Mouse (Mus musculus): Measurements from ENCODE around the gene Napb.
A peak's percentile ranks its signal among the peaks of the same experiment; 100 is the strongest.
"Not testable (repeated sequence)": the region's sequence is repeated elsewhere in the genome, so short reads cannot be mapped to it uniquely, and the experiment has no call there.

Napb gene

DNA sequence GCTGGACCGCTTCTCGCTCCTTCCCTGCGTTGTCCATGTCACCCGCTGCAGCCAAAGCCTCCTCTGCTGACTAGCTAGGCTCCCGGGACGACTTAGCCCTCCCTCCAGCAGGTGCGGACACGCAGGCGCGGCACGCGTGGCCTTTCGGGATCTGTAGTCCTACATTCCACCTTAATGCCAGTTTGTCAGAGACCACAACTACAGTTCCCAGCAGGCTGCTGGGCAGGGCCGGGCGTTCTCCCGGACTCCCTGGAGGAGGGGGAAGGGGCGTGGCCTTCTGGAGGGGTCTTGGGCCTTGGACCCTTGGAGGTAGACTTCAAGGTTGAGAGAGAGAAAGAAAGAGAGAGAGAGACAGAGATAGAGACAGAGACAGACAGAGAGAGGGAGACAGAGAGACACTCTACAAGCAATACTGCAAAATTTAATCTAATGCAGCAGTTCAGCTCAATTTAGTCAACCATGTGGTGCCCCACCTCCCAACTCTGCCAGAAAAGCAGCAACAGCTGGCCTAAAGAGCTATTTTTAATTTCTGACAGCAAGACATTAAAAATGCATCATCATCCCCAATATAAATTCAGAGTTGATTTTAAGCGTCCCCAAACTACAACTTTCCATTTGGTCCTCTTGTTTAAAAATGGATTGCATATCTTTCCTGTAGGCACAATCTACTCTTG lies at the start of gene Napb:
TSS of gene Napb (minus strand) at position 141 of the 674 bp plus-strand sequence.
- DNase-seq (ENCODE audit: low read depth, low spot score), result peak; percentile 97

DNA sequence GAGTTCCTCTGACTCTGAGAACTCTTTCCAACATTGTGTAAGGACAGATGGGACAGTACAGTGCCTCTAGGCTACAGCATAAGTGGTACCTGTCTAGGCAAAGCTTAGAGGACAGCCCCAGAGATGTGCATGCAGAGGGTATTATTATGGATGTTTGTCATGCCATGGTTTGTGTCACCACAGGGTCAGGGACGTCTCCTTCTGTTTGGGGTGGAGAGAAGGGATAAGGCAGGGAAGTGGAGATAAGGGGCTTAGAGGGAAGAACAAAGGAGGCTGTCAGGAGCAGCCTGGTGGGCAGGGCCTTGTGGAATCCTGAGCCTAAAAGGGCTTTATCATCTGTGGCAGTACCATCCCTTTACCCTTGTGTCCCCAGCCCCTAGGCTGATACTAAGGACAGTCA lies 49.4 kb upstream of the Napb start, which contains the start of gene 8030411F24Rik:
TSS of gene 8030411F24Rik (plus strand) at position 301 of the 400 bp plus-strand sequence.
- DNase-seq (ENCODE audit: low read depth, low spot score), result no peak

DNA sequence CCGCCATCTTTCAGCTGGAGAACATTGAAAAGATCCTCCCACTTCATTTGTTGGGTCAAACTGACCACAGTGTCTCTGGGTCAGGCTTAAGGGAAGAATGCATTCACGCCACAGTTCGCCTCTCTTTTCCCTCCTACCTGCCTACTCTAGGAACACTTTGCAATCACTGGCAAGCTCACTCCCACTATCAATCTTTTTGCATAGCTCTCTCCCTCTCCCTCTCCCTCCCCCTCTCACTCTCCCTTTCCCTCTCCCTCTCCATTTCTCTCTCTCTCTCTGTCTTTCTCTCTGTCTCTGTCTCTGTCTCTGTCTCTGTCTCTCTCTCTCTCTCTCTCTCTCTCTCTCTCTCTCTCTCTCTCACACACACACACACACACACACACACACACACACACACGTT lies 39.1 kb upstream of the Napb start, which contains the start of gene Cst11:
TSS of gene Cst11 (minus strand) at position 101 of the 400 bp plus-strand sequence.
- not testable (repeated sequence) for DNase-seq (ENCODE audit: low read depth, low spot score)

DNA sequence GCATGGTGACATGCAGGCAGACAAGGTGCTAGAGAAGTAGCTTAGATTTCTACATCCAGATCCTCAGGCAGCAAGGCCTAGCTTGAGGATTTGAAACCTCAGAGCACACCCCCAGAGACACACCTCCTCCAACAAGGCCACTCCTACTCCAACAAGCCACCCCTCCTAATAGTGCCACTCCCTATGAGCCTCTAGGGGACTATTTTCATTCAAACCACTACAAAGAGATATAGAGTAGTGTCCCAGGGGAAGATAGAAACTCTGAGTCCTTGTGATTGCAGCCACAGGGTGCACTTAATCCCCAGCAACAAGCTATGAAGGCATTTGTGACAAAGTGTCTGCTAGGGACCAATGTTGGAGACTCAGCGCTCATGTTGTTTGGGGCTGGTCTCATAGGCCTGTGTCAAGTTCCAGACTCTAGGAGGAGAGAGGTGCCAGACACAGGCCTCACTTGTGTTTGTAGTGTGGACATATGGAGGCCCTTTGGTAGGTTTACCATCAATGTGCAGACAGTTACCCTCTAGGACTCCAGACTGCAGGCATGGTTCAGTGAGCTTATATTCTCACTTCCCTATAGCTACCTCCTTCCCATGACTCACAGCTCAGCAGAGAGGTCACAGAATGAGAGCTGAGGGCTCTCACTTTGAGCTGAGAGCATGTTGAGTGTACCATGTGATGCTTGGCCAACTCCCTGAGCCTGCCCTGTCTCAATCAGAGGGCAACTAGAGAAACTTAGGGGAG lies 31.6 kb upstream of the Napb start:
- DNase-seq (ENCODE audit: low read depth, low spot score), result no peak

DNA sequence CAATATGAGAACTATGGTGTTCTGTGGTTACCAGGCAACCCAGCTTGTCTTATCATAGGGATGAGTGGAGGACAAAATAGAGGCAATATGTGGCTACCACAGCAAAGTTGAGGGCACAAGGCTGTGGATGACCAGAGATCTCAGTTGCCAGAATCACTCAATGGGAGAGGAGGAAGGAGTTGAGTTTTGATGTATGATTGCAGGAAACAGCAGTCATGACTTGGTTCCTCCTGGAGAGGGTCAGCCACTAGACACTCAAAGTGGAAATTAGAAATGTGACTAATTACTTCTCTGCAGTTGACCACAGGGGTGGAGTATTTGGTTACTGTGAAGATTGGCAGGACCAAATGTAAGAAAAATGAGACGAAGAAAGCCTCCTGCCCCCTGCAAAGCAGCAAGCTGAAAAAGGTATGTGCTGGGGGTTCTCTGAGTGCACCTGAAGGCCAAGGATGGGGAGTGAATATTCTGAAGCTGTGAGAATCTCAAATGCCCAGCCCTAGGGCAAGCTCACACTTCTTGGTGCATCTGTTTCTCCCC lies 22.1 kb upstream of the Napb start:
- DNase-seq (ENCODE audit: low read depth, low spot score), result no peak

DNA sequence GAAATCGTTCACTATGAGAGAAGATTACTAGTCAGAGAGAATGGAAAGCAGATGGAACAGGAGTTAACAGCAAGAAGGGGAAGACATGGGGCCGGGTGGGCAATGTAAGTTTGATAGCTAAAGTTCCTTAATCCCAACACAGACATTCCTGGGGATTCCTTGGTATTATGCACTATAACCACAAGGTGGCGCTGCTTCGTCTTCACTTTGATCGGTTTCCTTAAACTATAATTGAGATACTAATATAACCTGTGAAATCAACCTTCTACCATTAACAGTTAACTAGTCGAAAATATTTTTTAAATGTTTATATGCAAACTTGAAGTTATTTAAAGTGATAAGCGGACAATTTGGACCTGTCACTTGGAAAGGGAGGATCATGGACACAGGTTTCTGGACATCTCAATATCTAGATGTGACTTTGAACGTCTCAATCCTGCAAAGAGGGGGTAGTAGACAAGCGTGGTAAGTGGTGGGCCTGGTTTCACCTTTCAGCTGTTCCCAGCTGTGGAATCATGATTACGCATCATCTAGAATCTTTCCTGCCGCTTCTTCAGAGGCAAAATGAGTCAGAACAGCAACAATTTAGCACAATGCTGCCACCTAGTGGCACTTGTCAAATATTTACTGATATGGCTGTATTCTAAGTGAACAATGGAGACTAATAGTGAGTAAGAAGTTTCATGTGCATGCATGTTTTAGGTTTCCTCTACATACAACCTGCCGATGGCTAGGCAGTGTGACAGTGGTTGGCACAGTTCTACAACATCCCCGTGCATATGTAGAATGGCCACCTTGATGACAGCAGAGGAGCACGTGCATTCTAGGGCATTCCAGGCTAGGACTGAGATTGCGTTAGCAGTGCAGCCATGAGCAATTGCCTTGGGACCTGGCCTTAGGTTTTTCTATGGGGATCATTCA lies 19.9 kb upstream of the Napb start:
- peak; percentile 79 for DNase-seq (ENCODE audit: low read depth, low spot score)

DNA sequence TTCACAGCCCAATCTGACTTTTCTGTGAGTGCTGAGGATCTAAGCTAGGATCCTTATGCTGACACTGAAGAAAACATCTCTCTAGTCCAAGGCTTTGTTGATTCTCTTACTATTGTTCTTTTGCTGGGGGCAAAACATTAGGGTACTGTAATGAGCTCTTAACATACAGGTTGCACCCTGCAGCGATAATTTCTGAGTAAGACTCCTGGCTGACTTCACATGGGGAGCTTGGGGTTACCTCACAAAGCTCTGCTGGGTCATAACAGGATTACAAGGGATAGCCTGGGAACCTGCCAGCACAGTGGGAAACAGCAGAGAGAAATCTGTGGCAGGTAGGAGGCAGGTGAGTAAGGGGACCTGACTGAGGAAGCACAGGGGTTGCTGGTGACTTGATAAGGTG lies 17.8 kb upstream of the Napb start, which contains the start of gene Cstl1:
TSS of gene Cstl1 (plus strand) at position 301 of the 400 bp plus-strand sequence.
- no peak for DNase-seq (ENCODE audit: low read depth, low spot score)

DNA sequence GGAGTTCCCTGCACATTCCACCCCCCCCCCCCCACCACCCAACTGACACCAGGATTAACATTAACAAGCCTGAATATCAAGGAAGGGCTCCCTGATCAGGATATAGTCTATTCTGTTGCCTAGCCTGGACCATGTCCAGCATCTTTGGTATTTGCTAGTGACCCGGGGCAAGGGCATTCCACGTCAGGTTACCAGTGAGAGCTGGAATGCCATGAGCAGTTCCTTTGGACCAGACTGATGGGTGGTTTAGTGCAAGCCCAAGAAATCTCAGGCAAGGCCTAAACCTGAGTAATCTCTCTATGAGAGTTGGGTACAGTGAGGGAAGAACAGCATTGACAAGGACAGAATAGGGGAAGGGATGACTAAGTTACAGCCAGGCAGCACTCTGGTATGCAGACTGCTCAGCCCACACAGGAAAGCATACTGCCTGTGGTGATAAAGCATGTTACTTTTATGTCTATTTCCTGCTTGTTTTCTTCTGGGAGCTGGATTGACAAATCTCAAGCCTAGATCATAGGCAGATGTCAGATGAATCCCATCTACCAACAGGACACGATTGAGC lies 11.7 kb upstream of the Napb start:
- no peak for DNase-seq (ENCODE audit: low read depth, low spot score)

DNA sequence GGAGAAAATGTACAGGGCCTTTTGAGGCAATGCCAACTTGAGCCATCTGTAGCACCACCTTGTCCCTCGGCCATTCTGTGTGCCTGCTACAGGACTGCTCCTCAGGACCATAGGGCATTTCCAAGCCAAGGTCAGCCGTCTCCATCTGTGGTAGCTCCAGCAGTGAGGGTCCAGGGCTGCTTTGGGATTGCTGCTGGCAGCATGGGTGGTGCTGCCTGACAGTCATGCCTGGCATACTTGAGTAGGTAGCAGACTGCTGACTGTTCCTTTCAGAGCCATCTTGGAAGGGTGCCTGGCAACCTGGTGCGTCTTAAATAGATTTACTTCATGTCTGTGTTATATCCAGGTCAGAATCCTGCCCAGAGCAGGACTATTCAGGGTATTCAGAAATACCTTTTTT lies 10.7 kb upstream of the Napb start:
- peak; percentile 69 for DNase-seq (ENCODE audit: low read depth, low spot score)

DNA sequence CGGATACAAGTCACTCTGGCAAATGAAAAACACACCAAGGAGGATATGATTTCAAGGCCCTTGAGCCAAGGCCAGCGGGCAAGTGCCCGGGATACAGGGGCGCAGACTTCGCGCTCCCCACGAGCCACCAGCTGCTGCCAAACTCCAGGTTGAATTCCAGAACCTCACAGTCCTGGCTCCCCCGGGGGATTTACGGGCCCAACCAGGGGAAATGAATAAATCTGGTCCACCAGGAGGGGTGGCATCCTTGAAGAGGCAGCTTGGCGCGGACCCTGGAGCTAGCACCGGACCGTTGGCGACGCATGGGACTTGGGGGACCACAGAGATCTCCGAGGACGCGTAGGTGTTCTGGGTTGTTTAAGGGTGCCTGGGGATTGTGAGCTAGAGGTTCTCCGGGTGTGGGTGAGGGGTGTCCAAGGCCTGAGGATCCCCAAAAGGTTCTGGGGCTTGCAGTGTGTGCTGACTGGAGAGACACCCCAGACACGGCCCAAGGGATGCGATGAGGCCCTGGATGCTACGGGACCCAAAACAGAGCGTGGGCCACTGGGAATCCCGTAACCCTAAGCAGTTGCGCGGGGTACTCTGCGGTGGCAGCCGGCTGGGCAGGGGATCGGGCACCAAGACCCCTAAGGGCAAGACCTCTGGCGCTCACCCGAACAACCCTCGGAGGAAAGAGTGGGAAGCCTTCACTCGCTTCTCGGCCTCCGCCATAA lies 497 bp downstream of the Napb start:
- DNase-seq (ENCODE audit: low read depth, low spot score), result no peak

DNA sequence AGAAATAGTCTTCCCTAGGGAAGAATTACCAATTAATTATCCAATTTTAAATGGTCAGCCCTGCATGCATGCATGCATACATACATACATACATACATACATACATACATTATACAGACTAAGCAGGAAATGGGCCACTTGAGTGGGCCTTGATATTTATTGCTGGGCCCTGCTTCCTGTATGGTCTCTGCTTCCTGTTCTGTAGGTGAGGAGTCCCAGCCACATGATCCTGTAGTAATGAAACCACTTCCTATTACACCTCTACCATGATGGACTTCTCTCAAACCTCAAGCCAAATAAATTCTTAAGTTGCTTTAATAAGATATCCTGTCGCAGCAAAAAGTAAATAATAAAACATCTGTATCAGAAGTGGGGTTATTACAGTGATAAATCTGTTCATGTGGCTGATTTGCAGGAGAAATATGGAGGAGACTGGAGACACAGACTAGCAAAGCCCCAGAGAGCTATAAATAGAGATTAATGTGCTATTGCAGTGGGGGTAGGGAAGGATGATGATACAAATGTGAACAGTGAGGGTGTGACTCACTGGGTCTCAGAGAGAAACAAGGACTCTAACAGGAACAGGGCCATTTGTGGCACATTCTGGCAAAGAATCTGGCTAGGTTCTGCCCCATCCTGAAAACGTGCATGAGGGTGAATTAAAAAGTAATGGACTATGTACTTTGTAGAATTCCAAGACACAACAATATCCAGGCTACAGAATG lies 12.8 kb downstream of the Napb start:
- DNase-seq (ENCODE audit: low read depth, low spot score), result no peak

DNA sequence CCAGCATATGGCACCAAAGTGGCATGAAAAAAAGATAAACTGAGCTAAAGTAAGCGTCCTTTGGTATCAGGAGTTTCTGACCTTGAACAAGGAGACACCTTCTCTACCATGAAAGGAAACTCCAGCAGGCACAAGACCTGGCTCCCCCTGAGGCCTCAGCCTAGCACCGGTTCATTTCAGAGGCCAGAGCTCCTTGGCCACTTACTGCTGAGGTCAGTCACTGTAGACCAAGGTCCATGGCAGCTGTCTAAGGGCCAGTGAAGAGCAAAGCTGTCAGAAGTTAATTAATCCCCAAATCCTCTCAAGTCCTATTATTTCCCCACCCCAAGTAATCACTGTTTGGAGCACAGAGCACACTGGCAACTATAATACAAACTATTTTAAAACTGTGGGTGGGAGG lies 15.2 kb downstream of the Napb start:
- no peak for DNase-seq (ENCODE audit: low read depth, low spot score)

DNA sequence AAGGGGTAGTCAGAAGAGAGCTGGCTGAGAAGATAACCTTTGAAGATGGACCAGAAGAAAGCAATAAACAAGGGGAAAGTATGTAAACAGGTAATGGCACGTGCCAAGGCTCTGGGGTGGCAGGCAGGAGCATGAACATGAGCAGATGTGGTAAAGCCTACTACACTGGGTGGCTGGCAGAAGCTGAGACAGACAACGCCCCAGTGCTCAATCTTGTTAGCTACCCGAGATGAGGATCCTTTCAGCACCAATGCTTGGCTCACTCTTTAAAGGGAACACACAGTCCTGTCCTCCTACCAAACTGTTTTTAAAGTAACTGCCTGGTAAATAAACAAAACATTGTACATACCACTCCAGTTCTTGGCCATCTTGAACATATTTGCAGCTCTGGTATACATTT lies 19.9 kb downstream of the Napb start:
- DNase-seq (ENCODE audit: low read depth, low spot score), result no peak

DNA sequence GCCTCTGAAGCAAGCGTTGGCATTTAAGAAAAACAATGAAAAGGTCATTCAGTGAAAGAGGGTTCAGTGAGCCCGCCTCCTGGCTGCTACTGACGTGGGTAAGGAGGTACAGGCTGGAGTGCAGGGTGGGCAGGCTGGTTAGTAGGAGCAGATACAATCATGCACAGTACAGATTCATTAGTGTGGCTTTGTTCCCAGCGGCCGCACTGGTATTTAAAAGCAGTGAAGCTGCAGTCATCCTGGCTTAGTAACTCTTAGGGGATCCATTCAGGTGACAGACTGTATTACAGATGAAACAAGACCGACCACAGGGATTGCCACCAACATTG lies 25.1 kb downstream of the Napb start:
- DNase-seq (ENCODE audit: low read depth, low spot score), result no peak

DNA sequence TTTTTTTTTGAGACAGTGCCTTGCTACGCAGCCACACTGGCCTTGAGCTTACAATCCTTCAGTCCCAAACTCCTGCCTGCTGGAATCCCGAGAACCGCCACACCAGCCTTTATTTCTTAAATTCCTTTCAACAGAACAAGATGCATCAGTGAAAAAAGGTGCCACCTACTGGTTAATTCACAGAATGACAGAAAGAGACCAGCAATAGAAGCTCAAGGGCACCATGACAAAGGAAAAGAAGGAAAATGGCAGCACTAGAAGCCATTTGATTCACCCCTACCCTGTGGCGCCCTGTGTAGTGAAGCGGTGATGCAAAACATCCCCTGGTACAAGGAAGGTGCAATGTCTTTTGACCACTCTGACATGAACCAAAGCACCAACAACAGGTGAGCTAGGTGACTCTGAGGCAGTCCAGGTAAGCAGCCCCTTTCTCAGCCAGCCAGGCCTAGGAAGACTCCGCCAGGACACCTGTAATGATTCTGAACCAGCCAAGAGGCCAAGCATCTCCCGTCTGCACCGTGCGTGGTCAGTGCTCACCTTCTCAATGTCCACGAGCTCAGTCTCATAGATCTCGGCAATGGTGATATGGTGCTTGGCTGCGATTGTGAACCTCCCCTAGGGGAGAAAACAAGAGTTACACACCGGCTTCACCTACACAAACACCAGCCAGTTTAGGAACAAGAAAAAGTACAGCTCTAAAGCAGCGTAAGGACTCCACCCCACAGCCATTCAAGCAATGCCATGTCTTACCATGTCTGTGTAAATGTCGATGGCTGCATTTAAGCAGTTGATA lies 25.7 kb downstream of the Napb start:
- DNase-seq (ENCODE audit: low read depth, low spot score), result no peak

DNA sequence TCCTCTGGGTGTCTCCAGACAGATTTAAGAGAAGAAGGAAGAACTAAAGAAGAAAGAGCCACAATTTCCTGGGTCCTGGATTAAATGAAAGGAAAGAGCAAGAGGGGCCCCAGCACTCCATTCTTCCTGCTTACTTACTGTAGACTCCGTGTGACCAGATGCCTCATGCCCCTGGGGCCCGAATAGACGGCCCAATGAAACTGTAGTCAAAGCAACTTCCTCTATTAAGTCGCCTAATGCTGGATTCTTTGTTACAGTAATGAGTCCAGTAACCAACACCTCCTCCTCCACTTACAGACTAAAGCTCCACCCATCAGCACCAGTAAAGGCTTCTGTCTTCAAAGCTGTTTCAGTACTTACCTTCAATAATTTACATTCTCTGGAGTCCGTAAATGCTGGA lies 33.7 kb downstream of the Napb start:
- DNase-seq (ENCODE audit: low read depth, low spot score), result no peak

DNA sequence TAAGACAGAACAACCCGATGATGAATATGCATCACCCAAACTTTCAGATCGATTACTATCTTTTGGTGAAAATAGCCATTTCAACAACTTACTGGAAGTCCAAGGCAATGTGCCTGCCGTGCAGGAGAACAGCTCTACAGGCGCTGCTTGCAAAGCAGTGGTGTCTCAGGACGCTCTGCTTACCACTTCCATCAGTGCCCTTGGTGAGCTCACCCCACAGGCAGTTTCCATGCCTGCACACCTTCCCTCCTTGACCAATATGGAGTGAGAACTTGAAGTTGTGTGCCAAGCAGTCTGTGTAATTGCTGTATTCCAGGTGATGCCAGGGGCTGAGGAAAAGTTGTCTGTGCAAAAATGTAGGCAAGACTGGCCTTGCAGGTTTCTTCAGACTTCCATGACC lies 41.5 kb downstream of the Napb start:
- no peak for DNase-seq (ENCODE audit: low read depth, low spot score)

DNA sequence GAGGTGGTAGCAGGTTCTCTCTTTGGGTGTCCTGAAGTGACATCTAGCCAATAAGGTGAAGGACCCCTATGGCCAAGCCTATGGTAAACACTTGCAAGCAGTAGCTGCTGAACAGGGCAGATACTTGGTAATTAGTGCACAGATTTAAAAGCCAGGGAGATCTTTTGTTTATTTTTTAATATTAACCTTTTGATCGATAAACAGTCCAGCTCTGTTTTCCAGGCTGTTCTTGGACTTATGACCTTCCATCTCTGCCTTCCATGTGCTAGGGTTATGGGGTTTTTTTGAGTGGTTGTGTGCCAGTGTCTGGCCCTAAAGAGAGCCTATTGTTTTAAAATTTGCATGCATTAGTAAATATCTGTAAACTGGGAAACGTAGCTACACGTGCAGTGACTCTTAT lies 42.0 kb downstream of the Napb start:
- DNase-seq (ENCODE audit: low read depth, low spot score), result no peak

DNA sequence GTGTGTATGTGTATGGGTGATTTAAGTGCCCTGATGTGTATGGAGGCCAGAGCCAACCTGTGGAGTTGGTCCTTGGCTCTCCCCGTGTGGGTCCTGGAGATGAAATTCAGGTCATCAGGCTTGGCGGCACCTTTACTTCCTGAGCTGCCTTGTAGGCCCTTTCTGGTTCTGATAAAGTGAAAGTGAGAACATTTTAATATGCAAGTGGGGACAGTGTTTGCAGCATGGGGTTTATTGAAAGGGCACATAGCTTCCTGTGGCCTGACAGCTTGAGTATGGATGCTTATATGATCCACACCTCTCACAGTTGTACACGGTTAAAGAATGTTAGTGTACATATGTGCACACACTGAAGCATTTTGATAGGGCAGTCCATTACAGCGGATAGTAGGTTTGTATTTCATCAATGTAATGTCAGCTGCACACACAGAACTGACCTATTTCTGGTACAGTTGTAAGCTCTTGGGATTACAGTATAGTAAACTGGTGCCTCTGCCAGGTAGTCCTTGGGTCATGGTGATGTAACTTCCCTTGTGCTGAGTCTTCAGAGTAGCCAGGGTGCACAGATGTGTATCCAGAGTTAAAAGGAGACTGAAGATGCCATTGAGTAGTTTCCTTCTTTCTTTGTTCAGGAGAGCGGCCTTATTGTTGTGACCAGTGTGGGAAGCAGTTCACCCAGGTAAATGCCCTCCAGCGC lies 42.7 kb downstream of the Napb start:
- DNase-seq (ENCODE audit: low read depth, low spot score), result no peak
